Mouse (Mus musculus) monocyte, adult 2 months (primary cell): ENCODE results near the gene Ccdc15.

Experiments
- DNase-seq, 2 experiments: peaks; one replicate each; pipeline ENCODE4 v3.0.0; 2022; ENCODE audit warnings: low spot score in 2 of 2, low read depth in 1 of 2

Ccdc15 gene

DNA sequence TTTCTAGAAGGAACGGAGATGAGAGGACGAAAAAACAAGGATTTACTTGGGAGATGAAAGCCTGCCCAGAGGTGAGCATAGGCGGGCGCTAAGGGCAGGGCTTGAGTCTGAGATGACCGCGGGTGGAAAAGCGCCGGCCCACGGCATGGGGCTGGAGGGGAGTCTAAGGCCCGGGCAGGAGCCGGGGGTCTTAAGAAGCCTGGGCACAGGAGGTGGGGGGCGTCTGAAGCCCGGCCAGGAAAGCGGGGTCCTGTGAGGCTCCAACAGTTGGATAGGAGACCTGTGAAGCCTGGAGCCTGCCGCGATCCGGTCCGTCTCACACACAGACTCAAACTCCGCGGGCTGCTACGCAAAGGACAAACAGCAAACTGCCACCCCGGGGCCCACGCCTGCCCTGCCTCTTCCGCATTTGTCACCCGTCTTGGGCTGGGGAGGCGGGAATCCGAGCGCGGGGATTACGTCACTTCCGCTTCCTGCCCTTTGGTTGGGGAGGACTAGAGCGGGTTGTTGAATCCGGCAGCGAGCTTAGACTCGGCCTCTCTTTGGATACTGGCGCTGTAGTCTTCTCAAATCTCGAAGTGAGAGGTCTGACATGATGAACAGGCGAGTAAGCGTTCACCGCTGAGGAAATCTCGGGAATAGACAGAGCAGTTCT is at the start of gene Ccdc15:
Gene Ccdc15 (minus strand): TSS at position 445 of the 655 bp plus-strand sequence.
- peak; percentile 94 to 97 for DNase-seq

GRCm38 (mm10) chr9:37393482-37394131 is 45.4 kb upstream of the Ccdc15 start:
- no peak for DNase-seq

GRCm38 (mm10) chr9:37392071-37392470 is 43.8 kb upstream of the Ccdc15 start:
- no peak for DNase-seq

GRCm38 (mm10) chr9:37390891-37391290 is 42.7 kb upstream of the Ccdc15 start:
- no peak for DNase-seq

- no peak for DNase-seq
Observed at GRCm38 (mm10) chr9:37384284-37385182, 36.3 kb upstream of the Ccdc15 start.

DNA sequence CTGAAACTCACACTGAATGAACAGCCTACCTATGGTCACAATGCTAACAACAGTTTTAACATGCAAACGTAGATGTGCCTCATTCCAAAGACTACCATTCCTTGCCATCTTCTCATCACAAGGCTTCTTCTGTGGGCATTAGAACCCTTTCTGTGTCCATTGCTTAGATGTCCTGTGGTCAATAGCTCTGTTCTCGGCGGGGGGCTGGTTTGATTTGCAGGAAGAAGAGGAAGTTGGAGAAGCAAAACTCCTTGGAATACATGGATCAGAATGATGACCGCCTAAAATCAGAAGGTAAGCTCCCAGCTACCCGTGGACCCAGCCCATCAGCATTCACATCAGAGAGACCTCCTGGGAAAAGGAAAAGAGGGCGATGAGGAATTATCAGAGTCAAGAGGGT is 34.9 kb upstream of the Ccdc15 start:
- DNase-seq: no peak

- no peak for DNase-seq
Observed at GRCm38 (mm10) chr9:37375718-37376117, 27.5 kb upstream of the Ccdc15 start.

- DNase-seq: no peak
Observed at GRCm38 (mm10) chr9:37371232-37371801, 23.1 kb upstream of the Ccdc15 start.

DNA sequence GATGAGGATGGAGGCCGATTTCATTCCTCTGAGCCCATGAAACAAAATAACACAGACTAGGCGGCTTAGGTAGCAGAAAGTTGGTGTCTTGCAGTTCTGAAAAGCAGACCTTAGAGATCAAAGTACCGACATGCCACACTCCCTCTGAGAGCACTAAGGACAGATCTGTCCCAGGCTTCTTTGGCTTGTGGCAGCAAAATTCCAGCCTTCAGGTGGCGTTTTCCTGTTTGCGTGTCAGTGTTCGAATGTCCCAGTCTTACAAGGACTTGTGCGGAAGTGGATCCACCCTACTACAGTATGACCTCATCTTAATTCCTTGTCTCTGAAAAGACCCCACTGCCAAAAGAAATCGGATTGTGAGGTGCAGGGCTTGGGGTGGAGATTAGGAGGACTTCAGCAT is 20.6 kb upstream of the Ccdc15 start:
- DNase-seq: no peak

GRCm38 (mm10) chr9:37368081-37368830 is 20.0 kb upstream of the Ccdc15 start:
- no peak for DNase-seq

GRCm38 (mm10) chr9:37367301-37368080 is 19.3 kb upstream of the Ccdc15 start, which contains the start of gene Hepacam:
Gene Hepacam (plus strand): TSS chr9:37367351.
- DNase-seq: no peak

DNA sequence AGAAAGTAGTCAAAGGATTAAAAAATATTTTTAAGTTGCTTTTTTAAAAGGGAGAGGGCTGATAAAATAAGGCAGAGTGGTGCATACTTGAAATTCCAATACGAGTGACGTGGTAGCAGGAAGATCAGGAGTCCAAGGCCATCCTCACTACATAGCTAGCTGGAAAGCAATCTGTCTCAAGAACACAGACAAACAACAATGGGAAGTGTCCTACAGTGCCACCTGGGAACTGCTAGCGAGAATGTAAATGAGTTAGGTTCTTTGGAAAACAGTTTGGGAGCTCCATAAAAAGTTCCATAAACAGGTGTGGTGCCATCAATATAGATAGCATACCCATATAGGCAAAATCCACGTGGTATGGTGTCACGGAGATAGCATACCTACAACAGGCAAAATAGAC is 17.5 kb upstream of the Ccdc15 start:
- no peak for DNase-seq

DNA sequence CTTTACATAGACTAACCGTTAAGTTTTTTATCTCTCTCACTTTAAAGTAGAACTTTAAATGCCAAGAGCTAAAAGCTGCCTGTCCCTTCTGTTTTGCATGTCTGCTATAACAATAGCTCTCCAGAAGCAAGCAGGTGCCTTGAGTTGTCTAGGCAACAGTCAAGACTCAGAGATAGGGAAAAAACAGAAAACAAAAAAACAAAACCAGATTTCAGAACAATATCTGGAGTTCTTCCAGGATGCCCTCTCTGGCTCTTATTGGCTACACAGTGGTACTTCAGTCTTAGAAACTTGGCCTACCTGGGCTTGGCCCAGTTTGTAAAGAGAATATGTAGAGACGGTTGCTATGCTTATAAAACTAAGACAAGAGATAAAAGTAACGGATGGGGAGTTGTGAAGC is 16.2 kb upstream of the Ccdc15 start:
- no peak for DNase-seq

DNA sequence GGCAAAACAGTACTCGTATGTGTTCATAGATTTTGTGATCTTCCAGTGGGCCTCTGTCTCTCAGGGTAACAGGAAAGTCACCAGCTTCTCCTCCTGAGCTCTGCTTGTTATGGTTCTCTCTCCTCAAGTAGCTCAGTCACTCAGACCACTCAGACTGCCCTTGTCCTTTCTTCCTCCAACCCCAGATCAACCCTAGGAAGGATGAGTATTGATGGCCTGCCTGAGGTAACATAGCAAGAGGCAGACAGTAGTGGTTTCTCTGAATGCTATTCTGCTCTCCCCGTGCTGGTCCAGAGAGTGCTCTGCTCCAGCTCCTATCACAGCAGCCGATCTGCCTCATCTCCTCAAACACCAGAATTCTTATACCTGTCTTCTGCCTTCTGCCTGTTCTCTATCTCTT is 15.3 kb upstream of the Ccdc15 start:
- no peak for DNase-seq

DNA sequence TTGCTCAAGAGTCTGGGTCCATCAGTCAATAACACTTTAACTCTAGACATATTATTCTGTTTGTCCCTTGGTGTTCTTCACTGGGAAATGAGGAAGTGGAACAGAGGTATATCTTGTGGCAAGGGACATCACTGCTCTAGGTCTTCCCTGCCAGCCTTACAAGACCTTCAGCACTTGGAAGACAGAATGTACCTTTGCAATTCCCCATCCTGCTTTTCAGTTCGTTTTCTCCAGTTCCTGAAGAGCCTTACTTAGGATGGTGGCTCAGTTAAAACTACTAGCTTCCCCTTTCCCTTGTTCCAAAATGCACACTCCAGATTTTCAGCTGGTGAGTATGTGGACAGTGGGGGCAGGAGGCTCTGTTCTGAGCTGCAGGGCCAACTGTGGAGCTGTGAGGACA is 14.6 kb upstream of the Ccdc15 start:
- DNase-seq: no peak

DNA sequence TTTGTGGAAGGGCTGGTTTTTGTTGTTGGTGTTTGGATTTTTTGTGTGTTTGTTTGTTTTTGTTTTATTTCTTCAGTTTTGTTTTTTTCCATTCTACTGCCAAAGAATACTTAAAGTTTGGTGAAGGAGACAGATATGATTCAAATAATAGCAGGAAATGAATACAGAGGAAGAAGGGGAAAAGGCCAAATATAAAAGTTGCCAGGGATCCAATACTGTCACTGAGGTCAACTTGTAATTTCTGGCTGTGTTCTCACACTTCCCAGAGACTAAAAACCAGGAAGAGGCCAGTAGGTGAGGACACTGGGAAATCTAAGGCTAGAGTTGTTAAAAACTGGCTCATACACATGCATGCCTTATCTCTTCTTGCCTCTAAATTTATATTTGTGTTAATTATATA is 13.9 kb upstream of the Ccdc15 start:
- DNase-seq: no peak

DNA sequence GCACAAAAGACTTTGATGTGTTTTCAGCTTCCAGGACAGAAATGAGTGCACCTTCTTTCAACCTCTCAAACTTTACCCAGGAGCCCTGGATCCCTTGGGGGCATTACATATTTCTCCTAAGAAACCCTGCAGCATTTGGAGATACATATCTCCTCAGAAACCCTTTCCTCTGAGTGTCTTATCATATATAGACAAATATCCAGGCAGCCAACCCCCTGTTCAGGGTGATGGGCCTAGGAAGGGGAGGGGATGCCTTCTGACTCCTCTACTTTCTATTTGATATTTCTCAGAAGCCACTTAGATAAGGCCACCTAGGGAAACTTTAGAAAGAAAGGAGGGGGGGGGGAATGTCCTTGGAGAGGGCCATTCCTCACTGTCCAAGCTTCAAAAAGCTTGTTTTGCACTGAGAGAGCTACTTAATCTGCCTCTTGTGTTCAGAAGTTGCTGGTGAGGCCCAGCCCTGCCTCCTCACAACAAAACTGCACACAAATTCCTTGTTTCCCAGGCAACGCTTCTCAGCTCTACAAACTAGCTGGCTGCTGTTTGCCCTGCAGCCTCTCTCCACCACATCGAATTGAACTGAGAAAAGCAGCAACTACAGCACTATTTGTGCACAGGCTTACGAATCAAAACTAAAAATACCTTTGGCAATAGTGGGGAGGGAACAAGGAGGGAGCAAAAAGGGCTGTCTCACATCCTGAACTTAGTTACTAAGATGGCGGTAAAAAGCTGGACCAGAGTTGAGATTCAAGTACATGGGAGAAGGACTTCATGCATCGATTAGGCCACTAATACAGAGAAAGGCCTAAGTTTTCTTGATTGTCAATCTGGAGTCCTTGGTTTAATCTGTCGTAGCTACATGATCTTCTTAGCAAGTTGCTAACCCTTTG is 11.3 kb upstream of the Ccdc15 start:
- DNase-seq: no peak

- no peak for DNase-seq
Observed at GRCm38 (mm10) chr9:37358713-37359330, 10.6 kb upstream of the Ccdc15 start.

- DNase-seq: no peak
Observed at GRCm38 (mm10) chr9:37354485-37354884, 6.3 kb upstream of the Ccdc15 start.
